Mouse (Mus musculus) left cerebral cortex, adult 9 months (tissue): Measurements from ENCODE around the gene 1700021F05Rik.

Experiments
- DNase-seq, 2 experiments: peaks; one replicate each; pipeline ENCODE4 v3.0.0; 2022; ENCODE audit warnings: low spot score in 2 of 2

1700021F05Rik gene

GRCm38 (mm10) chr10:43540442-43541152 lies at the start of gene 1700021F05Rik:
1700021F05Rik (minus strand) TSS chr10:43540994.
- peak; percentile 80 to 93 for DNase-seq

- no peak for DNase-seq
These were observed 47.8 kb upstream of the 1700021F05Rik start for GRCm38 (mm10) chr10:43588470-43589177.

- DNase-seq = no peak
These were observed 43.7 kb upstream of the 1700021F05Rik start for GRCm38 (mm10) chr10:43584538-43584937.

GRCm38 (mm10) chr10:43581260-43581659 lies 40.5 kb upstream of the 1700021F05Rik start:
- no peak for DNase-seq

GRCm38 (mm10) chr10:43580649-43581078 lies 39.9 kb upstream of the 1700021F05Rik start:
- DNase-seq = no peak

- no peak for DNase-seq
These were observed 38.8 kb upstream of the 1700021F05Rik start for GRCm38 (mm10) chr10:43579381-43580261.

GRCm38 (mm10) chr10:43578754-43579380 lies 38.1 kb upstream of the 1700021F05Rik start:
- DNase-seq = no peak

GRCm38 (mm10) chr10:43578366-43578753 lies 37.6 kb upstream of the 1700021F05Rik start:
- no peak for DNase-seq

- DNase-seq = no peak
These were observed 37.2 kb upstream of the 1700021F05Rik start, which contains the start of gene Cd24a for GRCm38 (mm10) chr10:43577997-43578331. Cd24a (plus strand) TSS chr10:43578284.

GRCm38 (mm10) chr10:43577299-43577996 lies 36.7 kb upstream of the 1700021F05Rik start:
- DNase-seq = no peak

- DNase-seq = peak; percentile 10 to 85
These were observed 34.2 kb upstream of the 1700021F05Rik start for GRCm38 (mm10) chr10:43574956-43575355.

GRCm38 (mm10) chr10:43574352-43574751 lies 33.6 kb upstream of the 1700021F05Rik start:
- DNase-seq = no peak

- DNase-seq = no peak
These were observed 20.5 kb upstream of the 1700021F05Rik start for GRCm38 (mm10) chr10:43561311-43561710.

- DNase-seq = no peak
These were observed 20.0 kb upstream of the 1700021F05Rik start for GRCm38 (mm10) chr10:43560765-43561164.

GRCm38 (mm10) chr10:43559313-43559712 lies 18.5 kb upstream of the 1700021F05Rik start:
- no peak for DNase-seq

- no peak for DNase-seq
These were observed 16.9 kb upstream of the 1700021F05Rik start for GRCm38 (mm10) chr10:43557630-43558165.

GRCm38 (mm10) chr10:43551388-43551787 lies 10.6 kb upstream of the 1700021F05Rik start:
- DNase-seq = no peak

- no peak for DNase-seq
These were observed 10.1 kb upstream of the 1700021F05Rik start for GRCm38 (mm10) chr10:43550923-43551322.

GRCm38 (mm10) chr10:43549411-43549810 lies 8.6 kb upstream of the 1700021F05Rik start:
- DNase-seq = no peak

- no peak for DNase-seq
These were observed 355 bp upstream of the 1700021F05Rik start for GRCm38 (mm10) chr10:43541153-43541544.
